Mouse (Mus musculus): ENCODE results near the gene Tespa1. TPM values are rescaled to one million over a fixed set of nuclear protein-coding genes. Genes with fewer than 3 reads are reported as not detected.
A peak's percentile ranks its signal among the peaks of the same experiment; 100 is the strongest.

The Tespa1 gene
- polyA plus RNA-seq, 2 experiments: 0.93 to 1.3 TPM

- no peaks in the 10 kb centered on the region for H3K9me3 ChIP-seq (ENCODE audit: control insufficient read depth, low read length)
- H3K4me1 ChIP-seq (replicated peaks; ENCODE audit: control insufficient read depth in 2 of 2, insufficient read depth in 2 of 2, low read length in 1 of 2): no peaks in the 10 kb centered on the region
- H3K36me3 ChIP-seq (replicated peaks; ENCODE audit: control insufficient read depth, insufficient read depth, low read depth): no peaks in the 10 kb centered on the region
- DNase-seq (ENCODE audit: low read depth in 3 of 3, low spot score in 3 of 3): no peak
- WGBS (ENCODE audit: insufficient replicate concordance): 31% methylated on average over 2 of the region's 2 CpGs
- no peak overlapping the region for H3K27ac ChIP-seq
- no peaks in the 10 kb centered on the region for H3K27me3 ChIP-seq (ENCODE audit: control insufficient read depth, insufficient read depth, low read length)
- TF ChIP-seq CTCF (IDR thresholded peaks at IDR 0.05; ENCODE audit: low read depth): no peak
- H3K9ac ChIP-seq (replicated peaks): no peak overlapping the region
- H3K4me3 ChIP-seq (ENCODE audit: insufficient read depth in 1 of 2, low read depth in 2 of 2, low read length in 2 of 2): no peak overlapping the region
- no peak for ATAC-seq (ENCODE audit: insufficient read depth)
- H3K4me2 ChIP-seq (ENCODE audit: low read depth): no peak overlapping the region
Observed at GRCm38 (mm10) chr10:130311534-130312227, 11.0 kb upstream of the Tespa1 start.

DNA sequence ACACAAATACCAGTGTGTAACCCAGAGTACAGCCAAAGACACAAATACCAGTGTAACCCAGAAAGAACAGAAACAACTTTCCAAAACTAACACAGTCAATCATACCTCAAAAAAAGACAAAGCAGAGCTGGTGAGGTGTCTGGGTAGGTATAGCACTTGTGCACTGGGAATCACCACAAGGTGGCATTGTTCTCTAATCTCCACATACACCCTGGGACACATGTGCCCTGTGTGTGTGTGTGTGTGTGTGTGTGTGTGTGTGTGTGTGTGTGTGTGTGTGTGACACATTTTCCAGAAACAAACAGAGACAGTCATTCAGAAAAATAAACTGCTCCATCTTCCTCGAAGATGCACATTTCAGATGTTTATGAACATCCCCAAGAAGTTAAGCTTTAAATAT, 9.1 kb upstream of the Tespa1 start:
- no peak overlapping the region for H3K4me2 ChIP-seq (ENCODE audit: low read depth)
- H3K9me3 ChIP-seq (ENCODE audit: control insufficient read depth, low read length): no peaks in the 10 kb centered on the region
- no peak overlapping the region for H3K27ac ChIP-seq
- TF ChIP-seq EP300 (IDR thresholded peaks at IDR 0.05; ENCODE audit: low read depth) (no peak), CTCF (IDR thresholded peaks at IDR 0.05; ENCODE audit: low read depth) (peak; percentile 56)
- ATAC-seq (ENCODE audit: insufficient read depth) (peak; percentile 63; the same call in 1 of the 2 replicates), DNase-seq (ENCODE audit: low read depth in 3 of 3, low spot score in 3 of 3) (no peak)
- no peaks in the 10 kb centered on the region for H3K4me1 ChIP-seq (replicated peaks; ENCODE audit: control insufficient read depth in 2 of 2, insufficient read depth in 2 of 2, low read length in 1 of 2)
- H3K27me3 ChIP-seq (ENCODE audit: control insufficient read depth, insufficient read depth, low read length): no peaks in the 10 kb centered on the region
- WGBS (ENCODE audit: insufficient replicate concordance): 29% methylated on average over 1 of the region's 1 CpGs
- H3K9ac ChIP-seq (replicated peaks): no peak overlapping the region
- no peaks in the 10 kb centered on the region for H3K36me3 ChIP-seq (replicated peaks; ENCODE audit: control insufficient read depth, insufficient read depth, low read depth)
- H3K4me3 ChIP-seq (ENCODE audit: insufficient read depth in 1 of 2, low read depth in 2 of 2, low read length in 2 of 2): no peak overlapping the region

DNA sequence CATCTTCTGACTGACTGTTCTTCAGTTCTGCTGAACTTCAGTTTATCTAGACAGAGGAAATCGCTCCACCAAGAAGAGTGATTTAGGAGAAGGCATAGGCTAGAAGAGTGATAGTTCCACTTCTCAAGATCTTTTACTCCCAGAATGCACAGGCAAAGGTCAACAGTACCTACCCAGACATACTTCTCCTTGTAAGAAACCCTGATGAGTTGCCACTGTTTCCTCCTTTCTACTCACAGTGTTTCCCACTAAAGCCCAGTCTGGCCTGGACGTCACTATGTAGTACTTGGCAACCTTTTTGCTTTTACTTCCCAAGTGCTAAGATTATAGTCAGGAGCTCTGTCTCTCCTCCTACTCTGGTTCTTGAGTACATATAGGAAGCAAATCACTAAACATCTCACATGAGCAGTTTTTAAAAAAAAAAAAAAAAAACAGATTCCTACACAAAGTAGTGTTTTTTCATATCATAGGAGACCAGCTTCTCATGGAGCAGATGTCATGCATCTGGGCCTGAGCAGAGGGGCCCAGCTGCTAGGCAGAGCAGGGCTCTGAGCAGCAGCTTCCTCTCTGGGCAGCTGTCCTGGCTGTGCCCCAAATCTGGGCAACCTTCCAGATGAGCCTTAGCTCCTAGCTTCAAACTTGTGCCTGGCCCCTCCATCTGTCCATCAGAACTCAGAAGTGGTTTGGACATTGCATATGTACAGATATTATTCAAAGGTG, 8.4 kb upstream of the Tespa1 start:
- Histone ChIP-seq H3K4me2 (ENCODE audit: low read depth) (no peak overlapping the region), H3K9ac (replicated peaks) (no peak overlapping the region), H3K4me1 (replicated peaks; ENCODE audit: control insufficient read depth in 2 of 2, insufficient read depth in 2 of 2, low read length in 1 of 2) (no peaks in the 10 kb centered on the region), H3K27ac (no peak overlapping the region), H3K27me3 (ENCODE audit: control insufficient read depth, insufficient read depth, low read length) (no peaks in the 10 kb centered on the region), H3K36me3 (replicated peaks; ENCODE audit: control insufficient read depth, insufficient read depth, low read depth) (no peaks in the 10 kb centered on the region), H3K4me3 (ENCODE audit: insufficient read depth in 1 of 2, low read depth in 2 of 2, low read length in 2 of 2) (no peak overlapping the region), H3K9me3 (ENCODE audit: control insufficient read depth, low read length) (no peaks in the 10 kb centered on the region)
- TF ChIP-seq EP300 (IDR thresholded peaks at IDR 0.05; ENCODE audit: low read depth): no peak
- no peak for TF ChIP-seq CTCF (IDR thresholded peaks at IDR 0.05; ENCODE audit: low read depth)
- ATAC-seq (ENCODE audit: insufficient read depth) (0 out of 2 replicates have a peak, but pooled peaks have one; percentile 37), DNase-seq (ENCODE audit: low read depth in 3 of 3, low spot score in 3 of 3) (no peak)
- WGBS (ENCODE audit: insufficient replicate concordance): 40% methylated on average over 2 of the region's 2 CpGs

GRCm38 (mm10) chr10:130315846-130316245, 6.8 kb upstream of the Tespa1 start:
- Histone ChIP-seq H3K27ac (no peak overlapping the region), H3K4me1 (replicated peaks; ENCODE audit: control insufficient read depth in 2 of 2, insufficient read depth in 2 of 2, low read length in 1 of 2) (no peaks in the 10 kb centered on the region), H3K36me3 (replicated peaks; ENCODE audit: control insufficient read depth, insufficient read depth, low read depth) (no peaks in the 10 kb centered on the region), H3K9me3 (ENCODE audit: control insufficient read depth, low read length) (no peaks in the 10 kb centered on the region), H3K9ac (replicated peaks) (no peak overlapping the region), H3K4me2 (ENCODE audit: low read depth) (no peak overlapping the region), H3K4me3 (ENCODE audit: insufficient read depth in 1 of 2, low read depth in 2 of 2, low read length in 2 of 2) (no peak overlapping the region), H3K27me3 (ENCODE audit: control insufficient read depth, insufficient read depth, low read length) (no peaks in the 10 kb centered on the region)
- ATAC-seq (ENCODE audit: insufficient read depth) (no peak), DNase-seq (ENCODE audit: low read depth in 3 of 3, low spot score in 3 of 3) (no peak)
- no peak for TF ChIP-seq CTCF (IDR thresholded peaks at IDR 0.05; ENCODE audit: low read depth)
- TF ChIP-seq EP300 (IDR thresholded peaks at IDR 0.05; ENCODE audit: low read depth): no peak

DNA sequence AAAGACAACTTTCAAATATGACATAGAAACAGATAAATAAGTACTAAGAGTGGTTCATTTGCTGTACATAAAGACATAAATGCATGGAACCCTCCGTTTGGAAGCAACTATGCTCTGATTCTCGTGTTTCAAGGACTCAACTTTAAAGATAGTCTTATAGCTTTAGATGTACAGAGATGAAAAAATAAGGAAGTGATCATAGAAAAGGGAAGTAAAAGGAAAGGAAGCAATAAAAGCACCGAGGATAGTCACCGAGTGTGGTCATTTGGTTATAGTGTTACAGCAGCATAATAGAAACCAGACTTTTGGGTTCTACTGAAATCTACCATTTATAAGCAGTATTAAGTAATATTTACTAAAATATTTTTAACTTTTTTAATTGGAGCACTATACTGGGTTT, 4.0 kb upstream of the Tespa1 start:
- DNase-seq (ENCODE audit: low read depth in 3 of 3, low spot score in 3 of 3): no peak
- no peaks in the 10 kb centered on the region for H3K9me3 ChIP-seq (ENCODE audit: control insufficient read depth, low read length)
- 21% methylated on average over 4 of the region's 4 CpGs for WGBS (ENCODE audit: insufficient replicate concordance)

More for the DNA sequence above, 4.0 kb upstream of the Tespa1 start:
- Histone ChIP-seq H3K4me2 (ENCODE audit: low read depth) (no peak overlapping the region), H3K4me1 (replicated peaks; ENCODE audit: control insufficient read depth in 2 of 2, insufficient read depth in 2 of 2, low read length in 1 of 2) (no peaks in the 10 kb centered on the region), H3K9ac (replicated peaks) (no peak overlapping the region), H3K27ac (no peak overlapping the region), H3K27me3 (ENCODE audit: control insufficient read depth, insufficient read depth, low read length) (no peaks in the 10 kb centered on the region), H3K4me3 (ENCODE audit: insufficient read depth in 1 of 2, low read depth in 2 of 2, low read length in 2 of 2) (no peak overlapping the region), H3K36me3 (replicated peaks; ENCODE audit: control insufficient read depth, insufficient read depth, low read depth) (no peaks in the 10 kb centered on the region)
- no peak for TF ChIP-seq CTCF (IDR thresholded peaks at IDR 0.05; ENCODE audit: low read depth)
- ATAC-seq (ENCODE audit: insufficient read depth): no peak
